Mouse (Mus musculus): ENCODE measurements around the gene Olfr466.

The Olfr466 gene

DNA sequence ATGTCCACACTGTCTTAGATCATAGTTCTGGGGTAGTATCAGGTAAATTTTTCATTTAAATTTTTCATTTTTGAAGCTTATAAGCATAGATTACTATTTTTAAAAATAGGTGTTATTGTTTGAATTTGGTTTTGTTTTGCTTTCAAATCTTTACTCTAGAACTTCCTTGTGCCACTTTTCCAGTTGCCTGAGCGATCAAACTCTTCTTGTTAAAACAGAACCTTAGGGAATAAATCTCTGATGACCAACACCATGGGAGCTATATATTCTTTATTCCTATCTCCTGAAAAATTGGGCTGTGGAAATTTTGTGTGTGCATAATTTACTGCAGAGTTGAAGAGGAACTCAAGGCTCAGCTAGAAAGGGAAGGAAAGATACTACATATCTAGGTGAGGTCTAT is at the start of gene Olfr466:
Gene Olfr466, plus strand, starts transcription at position 301 of the 400 bp plus-strand sequence.
- DNase-seq (ENCODE audit: low spot score), result no peak

DNA sequence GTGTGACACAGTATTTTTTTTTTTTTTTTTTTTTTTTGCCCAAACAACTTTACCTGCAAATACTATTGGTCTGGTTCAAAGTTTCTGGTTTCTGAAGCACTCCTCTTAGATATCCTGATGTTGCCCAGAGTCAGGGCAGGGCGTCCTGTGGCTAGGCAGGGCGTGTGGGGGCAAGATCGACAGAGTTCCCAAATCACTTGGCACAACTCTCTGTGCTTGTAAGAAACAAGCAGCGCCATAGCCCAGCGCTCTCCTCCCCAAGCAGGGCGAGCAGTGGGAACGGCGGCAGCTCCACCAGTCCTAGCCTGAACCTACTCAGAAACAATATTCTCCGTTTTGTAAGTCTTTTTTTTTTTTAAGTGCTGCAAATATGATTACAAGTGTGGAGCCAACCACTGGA is 49.4 kb upstream of the Olfr466 start:
- no peak for DNase-seq (ENCODE audit: low spot score)

DNA sequence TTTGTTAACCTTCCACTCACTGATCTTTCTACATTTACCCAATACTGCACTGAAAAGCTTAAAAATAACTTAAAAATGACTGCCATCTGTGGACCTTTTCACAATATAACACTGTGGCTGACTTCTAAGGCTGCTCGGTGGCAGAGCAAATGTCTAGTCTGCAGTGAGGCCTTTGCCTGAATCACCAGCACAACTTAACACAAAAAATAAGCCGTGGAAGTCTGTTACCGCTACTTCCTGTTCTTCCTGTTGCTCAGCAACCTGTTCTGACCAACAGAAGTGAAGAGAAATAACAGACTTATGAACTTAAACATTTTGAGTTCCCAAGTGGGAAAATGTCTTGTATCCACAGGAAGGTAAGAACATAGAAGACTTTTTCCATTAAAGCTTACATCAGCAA is 48.8 kb upstream of the Olfr466 start:
- no peak for DNase-seq (ENCODE audit: low spot score)

DNA sequence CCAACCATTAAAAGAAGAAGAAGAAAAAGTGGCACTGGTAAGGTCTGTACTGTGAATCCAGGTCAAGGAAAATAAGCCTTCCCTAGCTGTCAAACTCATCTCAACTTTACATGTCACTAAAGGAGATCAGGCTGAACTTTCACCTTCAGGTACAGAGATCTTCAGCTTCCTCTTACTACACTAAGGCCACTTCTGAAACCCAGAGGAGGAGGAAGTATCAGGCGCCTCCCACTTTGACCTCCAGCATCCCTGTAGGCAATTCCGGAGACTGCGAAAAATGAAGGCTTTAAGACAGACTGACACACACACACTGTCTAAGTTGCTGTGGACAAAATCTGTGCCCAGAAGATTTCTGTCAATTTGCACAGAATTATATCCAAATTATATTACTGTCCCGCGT is 38.1 kb upstream of the Olfr466 start:
- no peak for DNase-seq (ENCODE audit: low spot score)

DNA sequence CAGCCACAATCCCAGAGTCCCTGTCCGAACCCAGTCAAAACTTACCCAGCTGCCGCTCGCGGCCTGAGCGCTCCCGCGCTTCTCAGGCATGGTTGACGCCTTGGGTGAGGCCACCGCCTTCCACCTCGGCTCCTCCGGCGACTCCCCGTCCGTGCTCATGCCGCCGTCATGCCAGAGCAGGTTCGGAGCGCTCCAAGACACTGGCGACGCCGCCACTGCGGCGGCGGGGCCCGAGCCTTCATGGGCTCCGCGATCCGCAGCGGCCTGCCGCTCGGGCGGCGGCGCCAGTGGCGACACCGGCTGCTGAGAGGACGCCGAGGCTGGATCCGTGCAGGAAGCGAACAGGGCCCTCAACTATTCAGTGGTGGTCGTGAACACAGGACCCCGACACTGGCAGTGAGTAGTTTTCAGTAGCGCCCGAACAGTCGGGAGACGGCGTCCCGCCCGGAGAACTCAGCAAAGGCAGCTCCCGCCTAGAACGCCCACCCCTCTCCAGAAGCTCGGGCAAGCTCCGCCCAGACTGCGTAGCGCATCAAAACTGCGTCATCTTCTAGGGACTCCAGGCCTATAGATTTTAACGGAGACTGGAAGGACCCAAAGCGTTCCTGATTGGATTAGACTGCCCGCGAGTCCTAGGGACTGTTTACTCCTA is 37.5 kb upstream of the Olfr466 start, which contains the start of gene Mfsd14b:
Gene Mfsd14b, minus strand, starts transcription at position 517 of the 652 bp plus-strand sequence.
- peak; percentile 81 for DNase-seq (ENCODE audit: low spot score)

DNA sequence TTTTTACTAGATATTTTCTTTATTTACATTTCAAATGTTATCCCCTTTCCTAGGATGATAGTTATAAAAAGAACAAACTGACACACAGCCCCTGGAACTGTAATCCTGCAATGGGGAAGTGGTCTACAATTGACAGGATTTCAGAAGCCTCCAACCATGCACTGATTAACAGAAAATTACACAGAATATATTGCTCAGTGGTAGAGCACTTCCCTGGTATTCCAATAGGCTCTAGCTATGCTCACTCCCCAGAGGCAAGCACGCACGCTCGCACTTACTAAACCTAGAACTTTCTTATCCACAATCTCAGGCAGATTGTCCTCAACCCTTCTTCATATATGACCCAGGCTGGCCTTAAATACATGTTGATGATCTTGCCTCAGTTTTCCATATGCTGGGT is 36.8 kb upstream of the Olfr466 start:
- DNase-seq (ENCODE audit: low spot score), result no peak

DNA sequence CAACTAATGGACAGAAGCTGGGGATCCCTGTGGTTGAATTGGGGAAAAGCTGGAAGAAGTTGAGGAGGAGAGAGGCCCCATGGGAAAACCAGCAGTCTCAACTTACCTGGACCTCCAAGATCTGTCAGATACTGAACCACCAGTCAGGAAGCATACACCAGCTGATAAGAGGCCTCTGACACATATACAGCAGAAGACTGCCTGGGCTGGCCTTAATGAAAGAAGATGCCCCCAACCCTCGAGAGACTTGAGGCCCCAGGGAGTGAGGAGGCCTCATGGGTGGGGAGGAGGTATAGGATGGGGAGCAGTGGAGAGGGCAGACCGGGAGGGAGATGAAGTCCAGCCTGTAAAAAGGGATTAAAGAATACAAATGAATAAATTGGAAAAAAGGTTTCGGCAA is 29.1 kb upstream of the Olfr466 start:
- DNase-seq (ENCODE audit: low spot score), result no peak

DNA sequence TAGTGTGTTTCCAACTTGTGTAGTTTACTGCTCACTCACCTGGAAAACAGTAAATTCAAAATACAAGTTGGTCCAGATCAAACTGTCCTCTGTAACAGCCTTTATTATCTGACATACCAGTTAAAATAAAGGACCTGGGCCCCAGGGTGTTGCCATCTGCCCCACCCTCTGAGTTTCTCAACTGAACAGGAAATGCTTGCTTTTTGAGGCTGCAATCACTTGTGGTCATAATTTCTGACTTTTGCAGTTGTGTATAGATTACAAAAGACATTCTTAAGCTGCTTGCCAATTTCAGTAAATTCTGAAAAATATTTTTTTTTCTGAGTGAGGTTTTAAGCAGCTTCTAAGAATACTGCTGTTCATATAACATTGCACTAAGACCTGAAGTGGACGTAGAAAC is 27.9 kb upstream of the Olfr466 start:
- no peak for DNase-seq (ENCODE audit: low spot score)

DNA sequence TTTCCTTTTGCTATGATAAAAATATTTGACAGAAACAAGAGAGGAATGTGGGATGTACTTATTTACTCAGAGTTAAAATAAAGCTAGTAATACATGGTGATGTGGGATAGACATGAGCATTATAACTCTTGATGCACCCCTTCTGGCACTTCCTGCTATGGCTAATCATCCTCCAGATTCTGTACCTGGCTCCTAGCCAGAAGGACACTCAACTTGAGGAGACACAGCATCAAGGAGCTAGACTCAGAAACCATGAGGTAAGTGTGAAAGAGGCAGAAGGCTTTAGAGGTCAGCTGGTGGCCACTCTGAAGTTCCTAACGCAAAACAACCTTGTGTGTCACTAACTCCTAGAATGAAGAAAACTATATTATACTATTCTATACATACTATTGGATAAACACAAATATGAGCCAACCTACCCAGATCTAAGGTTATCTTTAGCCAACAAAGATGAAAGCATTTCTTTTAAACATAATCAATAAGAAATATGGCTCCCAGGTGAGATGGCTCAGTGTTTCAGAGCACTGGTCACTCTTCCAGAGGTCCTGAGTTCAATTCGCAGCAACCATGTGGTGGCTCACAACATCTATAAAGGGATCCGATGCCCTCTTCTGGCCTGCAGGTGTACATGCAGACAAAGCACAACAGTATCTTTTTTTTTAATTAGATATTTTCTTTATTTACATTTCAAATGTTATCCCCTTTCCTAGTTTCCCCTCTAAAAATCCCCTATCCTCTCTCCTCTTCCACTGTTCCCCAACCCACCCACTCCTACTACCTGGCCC is 22.8 kb upstream of the Olfr466 start:
- no peak for DNase-seq (ENCODE audit: low spot score)

DNA sequence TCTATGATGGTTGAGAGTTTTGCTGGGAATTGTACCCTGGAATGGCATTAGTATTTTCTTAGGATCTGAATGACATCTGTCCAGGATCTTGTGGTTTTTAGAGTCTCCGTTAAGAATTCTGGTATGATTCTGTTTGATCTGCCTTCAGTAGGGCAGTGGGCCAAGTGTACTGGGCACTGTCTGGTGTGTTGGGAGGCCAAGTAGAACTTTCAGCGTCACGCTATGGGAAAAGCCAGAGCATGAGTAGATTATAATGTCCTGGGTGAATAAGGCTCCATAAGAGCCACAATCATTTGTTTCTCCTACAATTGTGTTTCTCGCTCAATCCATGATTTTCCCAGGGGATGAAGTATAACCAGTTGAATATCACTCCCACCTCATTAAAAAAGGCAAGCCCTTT is 12.3 kb upstream of the Olfr466 start, which contains the start of gene Olfr465-ps1:
Gene Olfr465-ps1, plus strand, starts transcription at position 301 of the 400 bp plus-strand sequence.
- DNase-seq (ENCODE audit: low spot score), result no peak

DNA sequence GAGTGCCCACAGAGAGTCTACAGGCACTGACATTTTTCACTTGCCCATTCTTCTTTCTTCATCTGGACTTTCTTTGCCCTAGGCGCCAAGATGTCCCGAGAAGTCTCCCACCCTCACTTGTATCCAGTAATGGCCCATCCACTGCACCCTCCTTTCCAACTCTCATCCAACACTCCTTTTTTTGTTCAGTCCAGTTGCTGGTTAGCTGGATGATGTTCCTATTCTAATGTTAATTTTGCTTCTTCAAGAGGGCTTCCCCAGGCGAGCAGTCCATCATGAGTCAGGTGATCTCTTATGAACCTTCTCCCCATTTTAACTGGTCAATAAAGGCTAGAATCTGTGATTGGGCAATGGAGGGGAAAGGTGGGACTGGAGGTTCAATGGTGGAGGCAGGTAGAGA is 24.1 kb downstream of the Olfr466 start:
- no peak for DNase-seq (ENCODE audit: low spot score)

DNA sequence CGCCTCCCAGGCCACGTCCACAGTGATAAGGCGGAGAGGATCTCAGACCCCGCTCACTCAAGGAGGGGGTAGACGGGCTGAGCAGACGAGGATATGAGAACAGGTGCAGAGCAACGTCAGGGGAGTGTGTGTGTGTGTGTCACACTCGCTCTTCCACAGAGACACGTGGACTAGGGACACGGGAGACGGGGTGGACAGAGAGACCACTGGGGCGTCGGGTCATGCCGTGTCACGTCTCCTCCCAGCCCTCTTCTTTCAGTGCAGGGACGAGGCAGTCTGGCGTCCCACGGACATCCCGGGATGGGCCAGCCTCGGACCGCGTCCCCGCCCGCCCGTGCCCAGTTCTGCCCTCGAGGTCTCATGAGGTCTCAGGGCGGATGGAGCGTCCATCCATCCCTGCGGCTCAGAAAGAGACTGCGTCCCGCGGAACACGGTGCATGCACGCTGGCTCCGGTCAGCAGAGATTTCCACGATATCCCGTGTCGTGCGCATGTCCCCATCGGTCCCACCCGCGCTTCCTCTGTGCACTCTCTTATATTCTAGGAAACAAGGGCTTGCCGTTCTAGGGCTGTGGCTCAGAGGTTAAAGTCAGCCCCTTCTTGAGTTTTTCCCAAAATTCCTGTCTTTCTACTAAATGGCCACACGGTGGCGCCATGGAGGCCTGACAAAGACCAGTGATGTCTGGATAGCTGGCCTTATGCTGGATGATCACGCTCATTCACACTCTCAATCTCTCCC is 25.9 kb downstream of the Olfr466 start:
- DNase-seq (ENCODE audit: low spot score), result peak; percentile 3

DNA sequence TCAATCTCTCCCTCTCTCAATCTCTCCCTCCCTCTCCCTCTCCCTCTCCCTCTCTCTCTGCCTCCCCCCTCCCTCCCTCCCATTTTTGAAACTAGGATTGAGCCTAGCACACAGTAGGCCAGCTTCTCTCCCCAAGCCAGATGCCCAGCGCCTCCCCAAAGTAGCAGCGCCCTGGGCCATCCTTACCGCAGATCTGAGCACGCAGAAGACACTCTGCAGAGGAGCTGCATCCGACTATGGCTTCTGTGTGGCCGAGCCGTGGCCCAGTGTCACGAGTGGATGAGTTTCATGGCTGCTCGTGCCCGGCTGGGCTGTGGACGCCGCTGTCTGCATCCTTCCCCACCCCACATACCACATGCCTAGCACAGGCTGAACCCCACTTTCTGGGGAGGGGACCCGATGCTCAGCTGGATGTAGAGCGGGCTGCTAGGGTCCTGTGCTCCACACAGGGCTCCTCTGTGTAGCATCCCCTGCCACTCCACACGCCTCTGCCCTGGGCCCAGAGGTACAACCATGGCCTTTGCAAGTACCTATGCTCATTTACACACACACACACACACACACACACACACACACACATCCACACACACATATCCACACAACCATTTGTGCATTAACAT is 26.5 kb downstream of the Olfr466 start:
- DNase-seq (ENCODE audit: low spot score), result no peak

DNA sequence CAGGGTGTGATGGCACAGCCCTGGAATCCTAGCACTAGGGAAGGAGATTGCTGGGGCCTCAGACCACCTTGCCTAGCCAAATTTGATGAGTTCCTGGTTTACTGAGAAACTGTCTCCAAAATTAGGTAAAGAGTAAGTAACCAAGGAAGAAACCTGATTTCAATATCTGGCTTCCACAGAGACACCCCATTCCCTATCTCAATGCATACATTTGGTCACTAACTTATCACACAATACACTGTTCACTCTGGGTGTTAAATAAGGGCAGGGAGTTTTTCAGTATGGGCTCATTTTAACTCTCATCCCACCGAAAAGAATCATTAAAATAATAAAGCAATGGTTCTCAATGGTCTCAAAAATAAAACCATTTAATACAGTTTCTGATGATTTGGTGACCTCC is 50.6 kb downstream of the Olfr466 start:
- no peak for DNase-seq (ENCODE audit: low spot score)
